Mouse (Mus musculus): ENCODE data around the gene Actr5. TPM values are rescaled to one million over a fixed set of nuclear protein-coding genes. Genes with fewer than 3 reads are reported as not detected.
A peak's percentile ranks its signal among the peaks of the same experiment; 100 is the strongest.

Gene Actr5
- total RNA-seq, 2 experiments from 2014 or later = 12.1 to 13.1 TPM

DNA sequence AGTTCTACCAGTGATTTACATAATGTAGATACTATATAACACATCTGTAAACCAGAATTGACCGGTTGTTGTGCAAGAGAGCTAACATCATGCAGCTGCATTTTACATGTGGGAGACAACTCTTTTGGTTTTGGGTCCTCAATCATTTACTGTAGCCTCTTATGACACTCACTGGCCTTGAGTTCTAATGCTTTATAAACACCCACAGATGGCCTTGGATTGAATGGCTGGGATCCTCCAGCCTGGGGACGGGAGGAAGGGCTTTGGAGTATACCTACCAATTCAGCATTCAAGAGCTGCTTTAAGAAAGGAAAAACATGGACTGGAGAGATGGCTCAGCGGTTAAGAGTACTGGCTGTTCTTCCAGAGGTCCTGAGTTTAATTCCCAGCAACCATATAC lies 34.7 kb downstream of the Actr5 start:
- intact Hi-C loops (cut with DNase I) = no loop called here

DNA sequence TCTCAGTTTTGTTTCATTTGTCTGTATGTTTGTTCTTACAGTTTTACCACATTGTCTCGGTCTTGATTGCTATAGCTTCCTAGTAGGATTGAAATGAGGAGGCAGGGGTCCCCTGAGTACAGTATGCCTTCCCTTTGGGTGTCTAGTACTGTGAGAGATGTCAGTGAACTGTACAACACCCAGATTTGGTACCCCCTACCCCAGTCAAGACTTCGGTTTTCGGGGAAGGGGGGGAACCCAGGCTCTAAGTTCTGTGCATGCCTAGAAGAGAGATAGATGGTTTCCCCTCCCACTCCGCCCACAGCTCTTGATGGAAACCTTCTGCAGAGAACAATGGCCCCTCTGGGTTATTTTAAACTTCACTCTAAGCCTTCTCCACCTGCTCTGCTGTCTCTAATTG lies 40.4 kb downstream of the Actr5 start, which contains the start of gene Ppp1r16b:
TSS of gene Ppp1r16b (plus strand) at position 301 of the 400 bp plus-strand sequence.
- intact Hi-C loops (cut with DNase I) = loop anchor here (5.0 kb wide), 2 partner anchors 42 to 182 kb away; no protein-coding TSS in a partner anchor
- no peak for DNase-seq (ENCODE audit: low spot score in 2 of 2)

More for the DNA sequence above, 34.7 kb downstream of the Actr5 start:
- no peak for DNase-seq (ENCODE audit: low spot score in 2 of 2)

DNA sequence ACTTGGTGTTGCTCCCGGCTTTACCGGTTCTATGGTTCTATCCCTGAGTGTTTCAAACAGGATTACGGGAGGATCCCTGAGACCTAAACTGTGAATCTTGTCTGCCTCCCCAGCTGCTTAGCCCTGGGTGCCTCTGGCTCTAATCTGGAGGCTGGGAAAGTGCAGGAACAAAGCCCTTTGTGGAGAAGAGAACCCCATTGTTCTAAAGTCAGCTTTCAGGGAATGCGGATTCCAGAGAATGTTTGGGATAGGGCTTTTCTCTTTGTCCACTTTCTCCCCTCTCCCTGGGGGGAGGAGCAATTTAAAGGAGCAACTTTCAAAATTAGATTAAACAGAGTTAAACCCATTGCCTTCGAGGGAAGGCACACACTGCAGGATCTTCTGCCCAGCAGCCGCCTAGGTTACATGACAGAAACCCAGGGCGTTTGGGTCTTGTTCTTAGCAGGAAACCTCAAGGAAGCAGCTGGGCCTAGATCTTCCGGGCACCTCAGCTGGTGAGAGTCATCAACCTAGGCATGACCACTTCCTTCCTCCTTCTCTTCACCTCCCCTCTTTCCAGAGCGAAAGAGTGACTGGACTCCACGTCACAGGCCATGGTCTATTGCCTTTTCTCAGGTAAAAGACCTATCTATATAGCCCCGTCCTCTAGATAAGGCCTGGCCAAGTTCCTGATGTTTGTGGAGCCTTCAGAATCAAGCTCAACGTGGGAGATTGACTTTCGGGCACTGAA lies 41.5 kb downstream of the Actr5 start:
- intact Hi-C loops (cut with DNase I) = loop anchor here (5.0 kb wide), 2 partner anchors 41 to 181 kb away; no protein-coding TSS in a partner anchor
- DNase-seq (ENCODE audit: low spot score in 2 of 2) = no peak

DNA sequence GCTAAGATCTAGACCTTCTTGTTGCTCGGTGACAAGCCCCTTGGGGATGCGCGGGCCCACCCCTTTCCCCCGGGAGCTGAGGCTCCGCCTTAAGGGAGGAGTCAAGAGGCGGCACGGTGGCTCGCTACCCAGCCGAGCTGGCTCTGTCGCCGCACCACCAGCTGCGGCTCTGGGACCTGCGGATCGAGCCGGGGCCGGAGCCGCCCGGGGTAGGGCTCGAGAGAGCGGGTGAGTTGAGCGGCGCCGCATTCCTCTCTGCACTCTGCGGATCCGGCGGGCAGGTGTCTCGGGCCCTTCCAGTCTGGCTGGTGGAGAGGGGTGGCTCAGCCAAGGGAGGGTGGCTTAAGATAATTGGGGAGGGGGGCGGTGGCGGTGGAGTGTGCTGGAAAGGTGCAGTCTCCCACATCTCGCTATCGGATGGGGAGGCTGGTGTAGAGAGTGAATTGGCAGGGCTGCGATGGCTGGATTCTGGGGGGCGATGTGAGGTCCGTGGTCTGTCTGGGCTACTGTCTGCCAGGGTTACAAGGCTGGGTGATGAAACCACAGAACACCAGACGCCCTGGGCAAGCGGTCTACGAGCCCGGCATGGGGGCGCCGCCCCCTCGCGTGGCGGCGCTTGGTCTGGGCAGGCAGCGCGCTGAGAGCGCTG lies 42.5 kb downstream of the Actr5 start:
- DNase-seq (ENCODE audit: low spot score in 2 of 2) = peak; percentile 78 to 80
- intact Hi-C loops (cut with DNase I) = loop anchor here (5.0 kb wide), 2 partner anchors 40 to 180 kb away; no protein-coding TSS in a partner anchor

DNA sequence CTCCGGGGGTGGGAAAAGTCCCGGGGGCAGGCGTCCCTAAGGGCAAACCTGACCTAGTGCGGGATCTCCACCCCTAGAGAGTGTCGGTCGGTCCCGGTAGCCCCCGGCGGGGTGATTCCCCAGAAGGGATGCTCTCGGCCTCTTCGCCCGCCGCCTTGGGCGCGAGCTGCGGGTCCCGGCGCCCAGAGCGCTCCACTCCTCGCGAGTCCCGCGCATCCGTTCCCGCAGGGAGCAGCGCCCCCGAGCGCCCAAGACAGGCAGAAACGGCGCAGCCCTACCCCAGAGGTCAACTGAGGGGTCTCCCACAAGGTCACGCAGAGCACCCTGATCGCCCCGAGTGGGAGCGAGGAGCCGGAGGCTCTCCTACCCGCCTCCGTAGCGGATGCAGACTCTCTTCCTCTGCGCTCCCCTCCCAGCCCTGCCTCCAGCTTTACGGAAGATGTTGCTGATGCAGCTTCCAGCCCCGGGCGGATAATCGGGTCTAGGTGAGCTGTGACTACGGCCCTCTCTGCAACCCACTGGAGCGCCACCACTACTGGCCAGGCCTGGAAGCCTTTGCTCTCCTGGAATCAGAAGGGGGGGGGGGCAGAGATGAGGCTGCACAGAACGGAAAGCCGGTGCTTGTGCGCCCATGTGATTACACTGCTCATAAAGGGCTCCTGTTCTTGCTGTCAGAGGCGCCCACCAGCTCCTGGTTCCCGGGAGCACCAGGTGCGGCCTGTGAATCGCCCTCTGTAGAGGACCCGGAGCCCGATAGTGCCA lies 43.2 kb downstream of the Actr5 start:
- intact Hi-C loops (cut with DNase I) = loop anchor here (2.0 to 5.0 kb wide), 4 partner anchors 21 to 179 kb away; no protein-coding TSS in a partner anchor
- DNase-seq (ENCODE audit: low spot score in 2 of 2) = peak; percentile 65 to 79

DNA sequence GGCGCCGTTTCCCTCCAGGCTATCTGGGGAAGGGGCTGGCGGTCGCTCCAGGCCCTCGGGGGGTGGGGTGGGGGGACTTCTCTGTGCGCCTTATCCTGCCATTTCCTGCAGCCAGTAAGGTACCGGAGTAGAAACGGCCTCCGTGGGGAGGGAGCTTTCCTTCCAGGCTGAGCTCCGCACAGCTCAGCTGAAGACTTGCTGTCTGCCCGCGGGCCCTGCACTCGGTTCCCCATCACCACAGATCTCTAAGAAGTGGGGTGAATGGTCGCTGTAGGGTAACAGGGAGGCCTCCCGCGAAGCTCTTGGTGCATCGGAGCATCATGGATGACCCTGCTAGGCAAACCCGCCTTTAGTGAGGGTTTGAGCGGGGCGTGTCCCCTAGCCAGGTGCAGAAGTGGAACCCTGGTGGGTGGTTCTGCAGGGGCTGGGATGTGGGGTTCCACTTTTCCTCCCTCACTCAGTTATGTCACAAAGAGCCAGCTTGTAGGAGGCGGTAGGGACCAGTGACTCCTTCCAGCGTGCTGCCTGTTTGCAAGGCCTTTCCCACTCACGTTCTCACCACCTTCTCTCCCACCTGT lies 43.8 kb downstream of the Actr5 start:
- intact Hi-C loops (cut with DNase I) = loop anchor here (2.0 to 5.0 kb wide), 4 partner anchors 20 to 179 kb away; no protein-coding TSS in a partner anchor
- DNase-seq (ENCODE audit: low spot score in 2 of 2) = peak; percentile 49 to 58

DNA sequence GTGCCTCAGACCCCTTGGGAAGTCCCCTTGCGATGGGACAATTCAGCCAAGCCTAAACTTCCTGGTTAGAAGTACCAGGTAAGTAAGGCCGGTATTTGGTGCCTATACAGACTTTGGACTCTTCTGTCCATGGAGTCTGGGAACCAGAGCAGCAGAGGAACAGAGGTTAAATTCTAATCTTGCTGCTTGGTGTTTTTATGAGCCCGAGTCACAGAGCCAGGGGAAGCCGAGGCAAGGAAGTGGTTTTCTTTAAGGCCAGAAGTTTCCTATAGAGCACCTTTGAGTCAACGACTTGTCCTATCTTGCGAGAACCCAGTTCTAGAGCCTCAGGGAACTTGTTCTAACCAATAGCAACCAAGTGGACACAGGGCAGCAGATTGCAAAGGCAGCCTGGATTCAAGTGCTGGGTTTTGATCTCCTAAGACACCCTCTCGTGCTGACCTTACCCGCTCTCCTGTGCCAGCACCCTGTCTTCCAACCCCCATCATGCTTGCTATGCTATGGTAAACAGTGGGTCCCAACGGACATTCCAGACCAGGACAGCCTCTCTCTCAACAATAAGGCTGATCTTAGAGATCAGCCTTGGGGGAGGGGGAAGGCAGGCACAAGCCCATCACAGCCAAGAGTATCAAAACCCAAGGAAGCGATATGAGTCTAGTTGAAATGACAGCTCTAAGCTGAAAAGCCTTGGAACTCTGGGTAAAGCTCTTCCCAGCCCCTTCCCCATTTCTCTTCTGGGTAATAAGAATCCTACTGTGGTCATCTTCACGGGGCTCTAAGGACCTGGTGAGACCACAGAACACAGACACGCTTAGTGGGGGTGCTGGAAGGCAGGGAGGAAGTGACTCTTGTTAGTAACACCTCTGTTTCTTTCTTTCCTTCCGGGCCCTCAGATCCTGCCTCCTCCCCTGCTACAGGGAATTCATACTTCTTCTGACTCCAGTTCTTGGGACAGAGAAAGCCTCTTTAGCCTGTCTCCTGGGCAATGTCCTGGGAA lies 44.8 kb downstream of the Actr5 start:
- DNase-seq (ENCODE audit: low spot score in 2 of 2) = no peak
- intact Hi-C loops (cut with DNase I) = loop anchor here (2.0 to 5.0 kb wide), 4 partner anchors 19 to 178 kb away; no protein-coding TSS in a partner anchor

DNA sequence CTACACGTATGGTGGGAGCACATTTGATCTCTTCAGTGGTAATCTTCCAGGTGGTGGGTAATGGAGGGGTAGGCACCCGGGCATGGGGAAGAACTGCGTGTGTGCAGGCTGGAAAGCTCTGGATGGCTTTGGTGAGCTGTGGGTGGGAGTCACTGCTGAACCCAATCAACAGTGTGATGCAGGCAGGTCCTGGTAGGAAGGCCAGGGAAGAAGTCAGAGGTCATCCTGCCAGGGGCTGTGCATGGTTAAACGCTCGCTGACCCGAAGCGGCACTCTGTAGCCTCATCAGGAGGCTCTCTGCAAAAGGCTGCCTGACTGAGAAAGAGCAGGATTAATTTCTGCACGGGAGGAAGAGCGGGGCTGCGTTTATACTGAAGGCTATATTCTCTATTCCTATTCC lies 45.9 kb downstream of the Actr5 start:
- no peak for DNase-seq (ENCODE audit: low spot score in 2 of 2)
- intact Hi-C loops (cut with DNase I) = no loop called here

DNA sequence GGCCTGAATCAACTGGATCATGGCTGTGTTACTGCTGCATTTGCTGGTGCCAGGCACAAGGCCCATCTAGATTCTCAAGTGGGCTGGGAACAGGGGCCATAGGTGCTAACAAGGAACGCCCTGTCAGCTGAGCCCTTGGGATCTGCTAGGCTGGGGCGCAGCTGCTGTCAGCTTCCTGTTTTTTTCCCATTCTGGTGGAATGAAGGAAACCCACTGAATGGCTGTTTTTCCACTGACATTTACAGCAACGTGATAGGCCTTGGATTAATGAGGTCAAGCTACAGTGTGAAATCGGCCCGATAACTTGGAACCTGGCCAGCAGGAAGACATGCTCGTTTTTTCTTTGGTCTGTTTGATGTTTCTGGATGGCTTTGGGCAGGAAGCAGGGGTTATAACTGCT lies 48.1 kb downstream of the Actr5 start:
- intact Hi-C loops (cut with DNase I) = no loop called here
- DNase-seq (ENCODE audit: low spot score in 2 of 2) = no peak

DNA sequence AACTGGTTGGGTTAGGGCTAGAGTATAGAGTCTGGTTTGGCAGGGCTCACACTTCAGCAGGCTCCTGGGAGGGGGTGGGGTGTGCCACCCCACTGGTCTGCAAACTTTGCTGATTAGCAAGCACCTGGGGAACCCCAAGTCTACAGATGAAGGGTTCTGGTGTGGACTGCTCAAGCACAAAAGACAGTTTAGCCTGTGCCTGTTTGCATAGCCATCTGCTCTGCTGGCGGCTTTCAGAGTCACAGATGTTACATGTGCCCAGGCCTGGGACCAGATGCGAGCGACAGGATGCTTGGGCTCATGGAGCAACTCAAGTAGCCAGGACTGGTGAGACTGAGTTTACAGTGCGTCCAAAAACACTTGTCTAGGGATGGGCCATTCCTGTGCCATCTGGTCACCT lies 48.8 kb downstream of the Actr5 start:
- intact Hi-C loops (cut with DNase I) = no loop called here
- no peak for DNase-seq (ENCODE audit: low spot score in 2 of 2)

DNA sequence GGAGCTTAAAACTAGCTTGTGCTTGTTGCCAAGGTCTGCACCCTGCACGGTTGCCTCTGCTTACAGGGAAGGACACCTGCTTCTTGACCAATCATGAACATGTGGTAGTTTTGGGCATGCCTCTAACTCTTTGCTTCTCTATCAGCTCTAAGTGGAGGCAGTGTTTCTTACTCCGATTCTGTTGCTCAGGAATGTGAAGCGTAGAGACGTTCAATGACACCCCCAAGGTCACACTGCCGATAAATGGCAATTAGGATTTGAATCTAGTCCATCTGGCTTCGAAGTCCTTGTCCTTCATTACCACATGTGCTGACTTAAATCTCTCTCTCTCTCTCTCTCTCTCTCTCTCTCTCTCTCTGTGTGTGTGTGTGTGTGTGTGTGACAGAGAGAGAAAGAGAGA lies 49.4 kb downstream of the Actr5 start:
- DNase-seq (ENCODE audit: low spot score in 2 of 2) = no peak
- intact Hi-C loops (cut with DNase I) = no loop called here

DNA sequence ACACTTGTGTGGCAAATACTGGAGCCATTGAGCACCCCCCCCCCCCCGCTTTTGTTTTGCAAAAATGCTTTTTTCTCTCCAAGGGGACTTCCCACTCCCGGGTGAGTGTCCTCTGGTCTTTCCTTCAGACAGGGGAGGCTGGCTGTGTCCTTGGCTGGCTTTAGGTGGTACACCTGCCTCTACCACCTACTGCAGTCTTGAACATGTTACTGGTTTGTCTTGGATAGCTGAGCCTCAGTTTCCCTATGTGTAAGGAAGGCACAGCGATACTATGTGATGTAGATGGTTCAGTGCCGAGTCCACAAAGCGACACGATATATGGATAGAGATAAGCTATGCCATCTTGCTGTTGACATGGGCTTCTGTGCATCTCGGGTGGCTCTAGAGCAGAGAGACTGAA lies 50.1 kb downstream of the Actr5 start:
- DNase-seq (ENCODE audit: low spot score in 2 of 2) = no peak
- intact Hi-C loops (cut with DNase I) = no loop called here

DNA sequence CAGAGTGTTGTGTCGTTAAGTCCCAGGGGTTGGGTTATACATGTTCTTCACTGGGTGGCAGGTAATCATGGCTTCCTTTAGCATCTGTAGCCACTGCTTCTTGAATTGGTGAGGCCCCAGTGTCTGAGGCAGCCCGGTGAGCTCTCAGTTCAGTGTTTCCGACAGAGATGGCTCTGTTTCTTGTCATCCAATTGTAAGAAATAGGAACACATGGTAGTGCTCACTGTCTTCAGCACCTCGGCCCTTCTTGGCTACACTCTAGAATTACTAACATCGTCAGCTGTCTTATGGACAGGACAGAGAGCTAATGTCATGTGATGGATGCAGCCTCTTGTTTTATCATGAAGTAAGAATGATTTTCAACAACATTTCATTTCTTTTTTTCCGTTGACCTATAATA lies 50.5 kb downstream of the Actr5 start:
- intact Hi-C loops (cut with DNase I) = no loop called here
- DNase-seq (ENCODE audit: low spot score in 2 of 2) = no peak

DNA sequence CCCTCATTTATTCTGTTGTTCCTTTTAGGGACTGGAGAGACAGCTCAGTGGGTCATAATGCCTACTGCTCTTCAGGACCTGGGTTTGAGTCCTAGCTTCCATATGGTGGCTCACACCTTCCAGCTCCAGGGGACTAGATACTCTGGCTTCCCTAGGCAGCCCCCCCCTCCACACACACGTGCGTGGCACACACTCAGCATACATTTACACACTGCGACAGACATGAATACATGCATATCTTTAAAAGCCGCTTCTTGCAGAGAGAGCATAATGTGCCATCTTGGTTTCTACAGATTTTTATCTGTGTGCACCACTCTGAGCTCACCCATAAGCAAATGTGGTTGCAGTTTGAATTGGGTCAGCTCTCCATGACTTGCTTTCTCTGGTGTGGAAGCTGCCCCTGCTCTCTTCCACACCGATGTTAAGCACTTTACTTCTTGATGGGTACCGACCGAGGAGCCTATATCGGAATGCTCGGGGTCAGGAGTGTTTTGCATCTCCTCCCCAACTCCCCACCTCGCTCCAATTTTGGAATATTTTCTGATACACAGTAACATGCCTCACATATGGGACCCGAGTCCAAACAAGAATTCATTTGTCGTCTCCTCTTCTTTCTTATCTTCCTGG lies 51.3 kb downstream of the Actr5 start:
- intact Hi-C loops (cut with DNase I) = no loop called here
- peak in 1 of 2 experiments; percentile 3 for DNase-seq (ENCODE audit: low spot score in 2 of 2)

DNA sequence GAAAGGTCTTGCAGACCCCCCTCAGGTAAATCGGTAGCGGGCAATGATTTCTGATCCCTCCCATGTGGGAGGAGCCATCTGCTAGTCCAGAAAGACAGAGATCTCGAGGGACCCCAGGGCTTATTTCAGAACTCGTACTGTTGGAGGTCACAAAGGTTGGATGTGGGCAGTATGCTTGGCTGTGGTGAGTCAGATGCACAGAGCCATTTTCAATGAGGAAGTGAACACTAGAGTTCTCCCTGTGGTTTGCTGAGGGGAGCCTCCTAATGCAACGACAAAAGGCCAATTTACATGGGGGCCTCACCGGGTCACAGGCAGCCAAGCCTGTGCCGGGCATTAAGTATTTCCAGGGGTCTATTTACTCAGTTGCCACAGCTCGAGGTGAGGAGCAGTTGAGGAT lies 53.3 kb downstream of the Actr5 start:
- intact Hi-C loops (cut with DNase I) = no loop called here
- peak in 1 of 2 experiments; percentile 3 for DNase-seq (ENCODE audit: low spot score in 2 of 2)

DNA sequence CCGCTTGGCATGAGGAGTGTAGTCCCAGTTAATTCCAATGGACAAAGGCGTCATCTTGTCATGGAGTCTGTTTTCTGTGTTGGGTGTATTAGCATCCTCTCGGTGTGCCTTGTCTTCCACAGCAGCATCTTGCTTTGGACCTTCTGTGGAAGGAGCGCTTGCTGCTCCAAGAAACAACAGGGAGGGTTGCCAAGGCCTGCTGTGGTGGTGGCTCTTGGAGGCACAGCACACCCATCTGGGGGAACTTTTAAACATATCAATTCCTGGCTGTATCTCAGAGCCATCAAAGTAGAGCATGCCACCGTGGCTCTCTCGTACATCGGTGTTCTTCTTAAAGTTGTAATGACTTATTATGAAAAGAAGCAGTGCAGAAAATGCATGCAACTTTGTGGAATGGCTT lies 54.4 kb downstream of the Actr5 start:
- intact Hi-C loops (cut with DNase I) = no loop called here
- DNase-seq (ENCODE audit: low spot score in 2 of 2) = peak in 1 of 2 experiments; percentile 10

DNA sequence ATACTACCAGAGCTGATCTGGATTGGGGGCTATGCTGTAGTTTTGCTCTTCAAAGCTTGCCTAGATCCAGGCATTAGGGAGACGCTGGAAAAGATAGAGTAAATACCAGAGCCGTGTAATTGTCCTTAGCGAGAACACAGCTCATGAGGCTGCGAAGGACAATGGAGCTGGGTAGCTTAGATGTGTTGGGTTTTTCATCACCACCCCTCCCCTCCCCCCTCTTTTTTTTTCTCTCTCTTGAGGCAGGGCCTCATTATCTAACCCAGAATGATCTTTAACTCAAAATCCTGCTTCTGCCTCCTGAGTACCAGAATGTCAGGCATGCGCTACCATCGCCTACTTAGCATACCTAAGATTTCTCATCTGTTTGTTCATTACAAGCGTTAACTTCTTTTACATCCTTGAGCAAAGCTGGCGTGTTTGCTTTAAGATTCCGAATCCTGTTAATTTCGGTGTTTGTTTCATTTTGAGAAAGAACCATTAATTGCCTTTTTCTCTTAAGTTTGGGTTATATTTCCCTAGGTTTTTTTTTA lies 55.7 kb downstream of the Actr5 start:
- DNase-seq (ENCODE audit: low spot score in 2 of 2) = no peak
- intact Hi-C loops (cut with DNase I) = no loop called here

DNA sequence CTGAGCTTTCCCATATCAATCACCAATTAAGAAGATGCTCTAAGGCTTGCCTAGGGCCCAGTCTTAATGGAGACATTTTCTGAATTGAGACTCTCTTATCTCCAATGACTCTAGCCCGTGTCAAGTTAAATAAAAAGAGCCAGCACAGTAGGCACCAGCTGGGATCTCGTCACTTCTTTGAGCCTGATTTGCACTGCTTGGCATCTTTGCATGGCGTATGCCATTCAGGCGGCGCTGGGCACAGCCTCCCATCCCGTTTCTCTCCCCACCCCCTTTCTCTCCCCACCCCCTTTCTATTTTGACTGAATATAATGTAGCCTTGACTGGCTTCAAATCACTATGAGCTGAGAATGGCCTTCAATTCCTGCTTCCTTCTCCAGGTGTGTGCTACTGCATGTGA lies 57.0 kb downstream of the Actr5 start:
- intact Hi-C loops (cut with DNase I) = no loop called here

More for the DNA sequence above, 57.0 kb downstream of the Actr5 start:
- no peak for DNase-seq (ENCODE audit: low spot score in 2 of 2)

All from left cerebral cortex, postnatal 36 days (tissue).